Mouse (Mus musculus): ENCODE results near the gene Myl3.

Gene Myl3

GRCm38 (mm10) chr9:110762763-110763162 lies 21.1 kb downstream of the Myl3 start:
- DNase-seq (ENCODE audit: low spot score): no peak

GRCm38 (mm10) chr9:110763405-110763804 lies 21.7 kb downstream of the Myl3 start:
- DNase-seq (ENCODE audit: low spot score): no peak

- no peak for DNase-seq (ENCODE audit: low spot score)
Observed at GRCm38 (mm10) chr9:110772336-110772735, 30.7 kb downstream of the Myl3 start.

GRCm38 (mm10) chr9:110774403-110775268 lies 33.0 kb downstream of the Myl3 start:
- no peak for DNase-seq (ENCODE audit: low spot score)

- DNase-seq (ENCODE audit: low spot score): no peak
Observed at GRCm38 (mm10) chr9:110775269-110776022, 33.8 kb downstream of the Myl3 start.

GRCm38 (mm10) chr9:110778100-110778499 lies 36.4 kb downstream of the Myl3 start:
- DNase-seq (ENCODE audit: low spot score): no peak

GRCm38 (mm10) chr9:110778559-110778958 lies 36.9 kb downstream of the Myl3 start:
- no peak for DNase-seq (ENCODE audit: low spot score)

GRCm38 (mm10) chr9:110779242-110779913 lies 37.7 kb downstream of the Myl3 start:
- peak; percentile 69 for DNase-seq (ENCODE audit: low spot score)

GRCm38 (mm10) chr9:110781256-110781721 lies 39.6 kb downstream of the Myl3 start:
- DNase-seq (ENCODE audit: low spot score): peak; percentile 96

- peak; percentile 83 for DNase-seq (ENCODE audit: low spot score)
Observed at GRCm38 (mm10) chr9:110781731-110782130, 40.1 kb downstream of the Myl3 start.

- peak; percentile 48 for DNase-seq (ENCODE audit: low spot score)
Observed at GRCm38 (mm10) chr9:110783611-110784010, 42.0 kb downstream of the Myl3 start.

- DNase-seq (ENCODE audit: low spot score): no peak
Observed at GRCm38 (mm10) chr9:110788169-110788568, 46.5 kb downstream of the Myl3 start.

- no peak for DNase-seq (ENCODE audit: low spot score)
Observed at GRCm38 (mm10) chr9:110790462-110790861, 48.8 kb downstream of the Myl3 start.

GRCm38 (mm10) chr9:110797013-110797412 lies 55.4 kb downstream of the Myl3 start:
- DNase-seq (ENCODE audit: low spot score): no peak

- no peak for DNase-seq (ENCODE audit: low spot score)
Observed at GRCm38 (mm10) chr9:110797866-110798265, 56.2 kb downstream of the Myl3 start, which contains the start of gene Prss42. Gene Prss42 (plus strand): TSS chr9:110798166.

- DNase-seq (ENCODE audit: low spot score): no peak
Observed at GRCm38 (mm10) chr9:110800834-110801479, 59.3 kb downstream of the Myl3 start.

GRCm38 (mm10) chr9:110803294-110803693 lies 61.6 kb downstream of the Myl3 start:
- DNase-seq (ENCODE audit: low spot score): no peak

- no peak for DNase-seq (ENCODE audit: low spot score)
Observed at GRCm38 (mm10) chr9:110810051-110810450, 68.4 kb downstream of the Myl3 start.

GRCm38 (mm10) chr9:110813789-110814188 lies 72.1 kb downstream of the Myl3 start, which contains the start of gene Prss44:
Gene Prss44 (plus strand): TSS chr9:110813994.
- DNase-seq (ENCODE audit: low spot score): no peak
